Mouse (Mus musculus) heart, adult 2 months (tissue): ENCODE data around the gene Apba2. TPM values are rescaled to one million over a fixed set of nuclear protein-coding genes. Genes with fewer than 3 reads are reported as not detected.

ENCODE experiments used
- DNase-seq, 2 experiments: peaks; one replicate each; pipeline ENCODE4 v3.0.0; 2021
- H3K27ac ChIP-seq: fragments of 200-600 bp; 2 replicates; pipeline ENCODE4 v1.8.1; 2022
- H3K27me3 ChIP-seq: fragments of 200-500 bp; 2 replicates; pipeline ENCODE4 v1.6.1; 2012; ENCODE audit warnings: mild to moderate bottlenecking, low read length, inconsistent platforms, mixed read lengths; ENCODE audit not compliant: control insufficient read depth, insufficient read depth
- H3K36me3 ChIP-seq: fragments of 200-500 bp; 2 replicates; pipeline ENCODE4 v1.6.1; 2012; ENCODE audit warnings: low read length, inconsistent platforms; ENCODE audit not compliant: control insufficient read depth, insufficient read depth
- H3K4me1 ChIP-seq: fragments of 200-500 bp; 2 replicates; pipeline ENCODE4 v1.6.1; 2011; ENCODE audit warnings: low read length; ENCODE audit not compliant: control insufficient read depth, insufficient read depth
- H3K4me3 ChIP-seq: fragments of 200-600 bp; 2 replicates; pipeline ENCODE4 v1.8.1; 2022
- H3K79me2 ChIP-seq: fragments of 200-500 bp; replicated peaks from 2 replicates; pipeline ENCODE4 v1.6.1; 2012; ENCODE audit warnings: mild to moderate bottlenecking, inconsistent platforms, low read length, moderate library complexity, mixed read lengths; ENCODE audit not compliant: control insufficient read depth, insufficient read depth
- H3K9ac ChIP-seq: fragments of 200-500 bp; 2 replicates; pipeline ENCODE4 v1.6.1; 2012; ENCODE audit warnings: low read depth, mild to moderate bottlenecking, control low read depth, inconsistent platforms, low read length, mixed read lengths
- CTCF ChIP-seq: fragments of 200-600 bp; IDR thresholded peaks from 2 replicates; pipeline ENCODE4 v1.8.1; 2022; ENCODE audit warnings: antibody characterized with exemption, mild to moderate bottlenecking, moderate library complexity
- EP300 ChIP-seq: fragments of 200-500 bp; IDR thresholded peaks from 2 replicates; pipeline ENCODE4 v1.6.1; 2011; ENCODE audit warnings: low read depth, low read length, control low read depth; ENCODE audit not compliant: insufficient read depth
- POLR2A ChIP-seq: fragments of 200-500 bp; IDR thresholded peaks from 2 replicates; pipeline ENCODE4 v1.6.1; 2011; ENCODE audit warnings: mild to moderate bottlenecking, low read depth, low read length, control low read depth; ENCODE audit not compliant: insufficient read depth
- WGBS: fragments of 180-500 bp; shearing (Covaris S2); methylation state at CpG from one replicate; pipeline ENCODE4 v1.1.7; 2018; 5-methylcytosine and 5-hydroxymethylcytosine counted together
- intact Hi-C: fragments of 180-260 bp; cut with DNase I; formaldehyde crosslinking; loops from one replicate; pipeline ENCODE4 v1.15.1; 2025
- long read RNA-seq: library from polyadenylated mRNA; stranded (forward); transcript quantifications from one replicate; pipeline ENCODE4 v2.0.0, GENCODE M21; 2021
- polyA plus RNA-seq: library from polyadenylated mRNA; depleted of rRNA; stranded (reverse); fragments of >200 nt; gene quantifications from 2 replicates; pipeline ENCODE4 v1.2.3, GENCODE M21; 2012; rRNA removed
- total RNA-seq, 2 experiments: library from RNA; stranded (reverse); gene quantifications; 2 replicates each; pipeline ENCODE4 v1.2.3; 2021

Gene Apba2
- 1 to 10 TPM in 1 of 2 experiments, under 1 TPM in 1; 0.68 to 1.2 TPM for total RNA-seq
- polyA plus RNA-seq, result 0.90 and 1.0 TPM in 2 replicates
- long read RNA-seq, partial matches to known transcripts, result 1 of 1 reads
- long read RNA-seq, other reads (novel, unspliced or antisense), result 0 of 1 reads

DNA sequence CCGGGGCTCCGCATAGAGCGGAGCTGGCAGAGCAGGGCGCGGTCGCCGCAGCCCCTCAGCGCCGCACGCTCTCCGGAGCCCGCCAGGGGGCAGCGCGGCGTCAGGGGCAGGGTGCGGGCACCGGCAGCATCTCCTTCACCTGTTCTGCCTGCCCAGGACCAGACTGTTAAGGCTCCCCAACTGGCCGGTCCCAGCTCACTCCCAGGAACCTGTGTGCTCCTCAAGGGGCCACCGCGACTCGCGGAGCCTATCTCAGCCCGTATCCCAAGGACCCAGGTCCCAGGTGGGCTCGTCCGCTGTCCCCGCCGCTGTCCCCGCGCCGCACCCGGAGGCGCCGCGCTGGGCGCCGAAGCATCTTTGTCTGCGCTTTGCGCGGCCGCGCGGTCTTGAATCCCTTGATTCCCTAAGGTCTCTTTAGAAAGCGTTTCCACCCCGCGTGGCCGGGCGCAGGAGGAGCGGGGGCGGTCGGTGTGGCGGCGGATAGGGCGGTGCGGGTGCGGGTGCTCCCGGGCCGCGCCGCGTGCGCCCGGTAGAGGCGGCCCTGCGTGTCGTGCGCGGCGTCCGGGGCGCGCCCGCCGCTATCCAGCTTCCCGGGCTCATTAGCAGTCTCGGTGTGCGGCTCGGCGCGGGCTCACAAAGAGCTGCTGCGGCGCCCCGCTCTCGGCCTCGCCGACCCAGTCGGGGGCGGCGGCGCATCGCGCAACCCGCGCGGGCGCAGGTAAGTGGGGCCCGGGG is at the start of gene Apba2:
Gene Apba2 (plus strand): TSS at position 171 of the 735 bp plus-strand sequence.
- peak in 1 of 2 experiments; percentile 34 for DNase-seq
- 3% methylated on average over 77 of the region's 96 CpGs for WGBS
- H3K79me2 ChIP-seq, result no peaks in the 10 kb centered on the region
- no peaks in the 10 kb centered on the region for H3K36me3 ChIP-seq
- intact Hi-C loops, result loop anchor here (10.0 kb wide), 1 partner anchor 243 kb away; no protein-coding TSS in a partner anchor
- TF ChIP-seq CTCF (peak; percentile 46), POLR2A (no peak)
- H3K4me3 ChIP-seq, result no peak within 1 kb of the TSS
- no peaks in the 10 kb centered on the region for H3K4me1 ChIP-seq
- H3K27me3 ChIP-seq, result peaks cover 3% of the 10 kb centered on the region; the same call in 1 of the 2 replicates
- H3K27ac ChIP-seq, result no peak within 1 kb of the TSS
- H3K9ac ChIP-seq, result no peak within 1 kb of the TSS

- Histone ChIP-seq H3K9ac (no peak overlapping the region), H3K36me3 (no peaks in the 10 kb centered on the region), H3K4me3 (no peak overlapping the region), H3K4me1 (no peaks in the 10 kb centered on the region), H3K27me3 (no peaks in the 10 kb centered on the region), H3K27ac (no peak overlapping the region), H3K79me2 (no peaks in the 10 kb centered on the region)
- DNase-seq, result no peak
- TF ChIP-seq POLR2A (no peak), CTCF (no peak), EP300 (no peak)
- intact Hi-C loops, result no loop called here
- 71% methylated on average over 5 of the region's 5 CpGs for WGBS
Observed at GRCm38 (mm10) chr7:64451861-64452382, 49.6 kb upstream of the Apba2 start.

- no peaks in the 10 kb centered on the region for H3K36me3 ChIP-seq
- DNase-seq, result no peak
- H3K4me1 ChIP-seq, result no peaks in the 10 kb centered on the region
- WGBS, result 71% methylated on average over 4 of the region's 4 CpGs
- H3K79me2 ChIP-seq, result no peaks in the 10 kb centered on the region
- no peak overlapping the region for H3K4me3 ChIP-seq
- no peaks in the 10 kb centered on the region for H3K27me3 ChIP-seq
- intact Hi-C loops, result no loop called here
- TF ChIP-seq EP300 (no peak), POLR2A (no peak), CTCF (no peak)
- H3K27ac ChIP-seq, result no peak overlapping the region
- no peak overlapping the region for H3K9ac ChIP-seq
Observed at GRCm38 (mm10) chr7:64452471-64453222, 48.9 kb upstream of the Apba2 start.

DNA sequence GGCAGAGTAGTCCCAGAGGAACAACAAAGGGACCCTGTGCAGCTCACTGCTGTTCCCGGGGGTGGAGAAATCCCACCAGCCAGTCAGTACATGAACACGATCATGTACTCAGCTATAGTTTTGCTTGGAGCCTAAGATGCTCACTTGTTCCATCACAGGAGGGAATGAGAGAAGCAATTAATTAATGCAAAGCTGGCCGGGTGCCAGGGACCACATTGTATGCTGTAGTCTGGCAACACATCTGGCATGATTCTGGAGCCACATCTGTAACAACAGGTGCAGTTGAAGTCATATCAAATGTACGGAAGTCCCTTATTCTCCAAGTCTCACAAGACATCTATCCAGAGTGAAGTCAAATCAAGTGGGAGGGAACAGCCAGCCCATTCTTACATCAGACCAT is 45.3 kb upstream of the Apba2 start:
- H3K4me3 ChIP-seq, result no peak overlapping the region
- no peak for DNase-seq
- TF ChIP-seq CTCF (no peak), EP300 (no peak), POLR2A (no peak)
- H3K27me3 ChIP-seq, result no peaks in the 10 kb centered on the region
- no peaks in the 10 kb centered on the region for H3K36me3 ChIP-seq
- no peaks in the 10 kb centered on the region for H3K4me1 ChIP-seq
- no peaks in the 10 kb centered on the region for H3K79me2 ChIP-seq
- H3K27ac ChIP-seq, result no peak overlapping the region
- WGBS, result 70% methylated on average over 4 of the region's 4 CpGs
- H3K9ac ChIP-seq, result no peak overlapping the region
- intact Hi-C loops, result no loop called here

DNA sequence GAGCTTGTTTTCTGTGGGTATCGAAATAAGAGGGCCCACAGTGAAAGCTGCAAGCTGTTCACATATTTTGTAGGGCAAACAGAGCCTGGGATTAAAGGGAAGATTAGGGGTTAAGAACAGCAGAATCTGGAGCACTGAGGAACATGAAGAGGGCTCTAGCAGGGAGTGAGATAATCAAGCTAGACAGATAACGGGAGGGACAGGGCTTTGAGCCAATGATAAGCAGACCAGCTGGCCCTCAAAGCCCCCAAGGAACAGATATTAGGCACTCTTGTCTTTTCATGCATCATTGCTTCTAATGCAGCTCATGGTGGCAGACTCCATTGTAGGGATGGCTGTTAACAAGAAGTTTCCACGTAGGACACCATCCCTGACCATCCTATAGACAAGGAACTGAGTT is 44.8 kb upstream of the Apba2 start:
- WGBS, result 56% methylated on average over 3 of the region's 3 CpGs
- no peaks in the 10 kb centered on the region for H3K4me1 ChIP-seq
- no peak for TF ChIP-seq EP300
- TF ChIP-seq POLR2A, result no peak
- no peak for TF ChIP-seq CTCF

More for the DNA sequence above, 44.8 kb upstream of the Apba2 start:
- H3K79me2 ChIP-seq, result no peaks in the 10 kb centered on the region
- H3K36me3 ChIP-seq, result no peaks in the 10 kb centered on the region
- no peaks in the 10 kb centered on the region for H3K27me3 ChIP-seq
- no peak overlapping the region for H3K27ac ChIP-seq
- no peak overlapping the region for H3K4me3 ChIP-seq
- no peak overlapping the region for H3K9ac ChIP-seq
- intact Hi-C loops, result no loop called here
- no peak for DNase-seq
